Mouse (Mus musculus): ENCODE measurements at regions not wholly inside any gene's neighbourhood (a gene's known extent, or its start where the extent isn't known, plus 50 kb on each side); places are given as distances from the start of the nearest gene placed in this dataset.

DNA sequence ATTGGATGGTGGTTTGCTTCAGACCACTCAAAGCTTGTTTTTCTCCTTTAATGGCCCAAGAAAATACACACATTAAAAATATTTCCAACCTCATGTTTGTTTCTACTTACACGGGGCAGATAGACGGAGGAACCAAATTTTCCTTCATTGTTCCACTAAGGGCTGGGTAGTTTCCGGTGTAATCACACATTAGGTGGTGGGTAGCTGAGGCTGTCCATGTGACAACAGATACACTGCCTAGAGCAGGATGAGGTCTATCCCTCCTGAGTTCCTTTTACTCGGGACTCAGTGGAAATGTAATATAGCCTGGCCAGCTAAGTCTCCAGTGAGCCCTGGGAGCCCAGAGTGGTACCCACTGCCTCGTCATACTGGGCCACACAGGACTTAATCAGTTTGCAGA lies 192.5 kb downstream of the Rplp1 start:
- no peak for TF ChIP-seq CTCF (IDR thresholded peaks at IDR 0.05; ENCODE audit: low read depth, low read length)
- TF ChIP-seq POLR2A (IDR thresholded peaks at IDR 0.05; ENCODE audit: insufficient read depth, low read length): no peak
- TF ChIP-seq EP300 (IDR thresholded peaks at IDR 0.05; ENCODE audit: insufficient read depth, low read depth, low read length): no peak
